Mouse (Mus musculus): ENCODE measurements at regions not wholly inside any gene's neighbourhood (a gene's known extent, or its start where the extent isn't known, plus 50 kb on each side); places are given as distances from the start of the nearest gene placed in this dataset.

- Histone ChIP-seq H3K4me1 (peaks cover 8% of the 10 kb centered on the region), H3K27ac (replicated peaks) (no peak overlapping the region), H3K9ac (no peak overlapping the region), H3K4me2 (replicated peaks) (no peak overlapping the region), H3K9me3 (replicated peaks) (no peaks in the 10 kb centered on the region), H3K27me3 (no peaks in the 10 kb centered on the region), H3K4me3 (replicated peaks) (no peak overlapping the region), H3K36me3 (no peaks in the 10 kb centered on the region)
- 61% methylated on average over 4 of the region's 4 CpGs for WGBS
- ATAC-seq (ENCODE audit: insufficient number of reproducible peaks, low FRiP score, low TSS enrichment, low read depth): no peak
These were observed 181.2 kb downstream of the Ackr3 start for GRCm38 (mm10) chr1:90385024-90385423.

GRCm38 (mm10) chr1:90386792-90387191, 183.0 kb downstream of the Ackr3 start:
- no peak for ATAC-seq (ENCODE audit: insufficient number of reproducible peaks, low FRiP score, low TSS enrichment, low read depth)
- peaks cover 12% of the 10 kb centered on the region for H3K4me1 ChIP-seq
- no peaks in the 10 kb centered on the region for H3K9me3 ChIP-seq (replicated peaks)
- no peak overlapping the region for H3K9ac ChIP-seq
- WGBS: 55% methylated on average over 7 of the region's 7 CpGs
- no peaks in the 10 kb centered on the region for H3K27me3 ChIP-seq
- H3K27ac ChIP-seq (replicated peaks): no peak overlapping the region
- no peak overlapping the region for H3K4me2 ChIP-seq (replicated peaks)
- no peak overlapping the region for H3K4me3 ChIP-seq (replicated peaks)
- H3K36me3 ChIP-seq: no peaks in the 10 kb centered on the region

GRCm38 (mm10) chr1:90390422-90390821, 186.6 kb downstream of the Ackr3 start:
- no peak overlapping the region for H3K4me3 ChIP-seq (replicated peaks)
- no peaks in the 10 kb centered on the region for H3K9me3 ChIP-seq (replicated peaks)
- H3K27ac ChIP-seq (replicated peaks): peak overlapping the region; percentile 58
- no peaks in the 10 kb centered on the region for H3K36me3 ChIP-seq
- peaks cover 17% of the 10 kb centered on the region for H3K4me1 ChIP-seq
- no peaks in the 10 kb centered on the region for H3K27me3 ChIP-seq
- no peak for ATAC-seq (ENCODE audit: insufficient number of reproducible peaks, low FRiP score, low TSS enrichment, low read depth)
- H3K9ac ChIP-seq: no peak overlapping the region
- H3K4me2 ChIP-seq (replicated peaks): no peak overlapping the region
- WGBS: 38% methylated on average over 7 of the region's 7 CpGs

GRCm38 (mm10) chr1:90393861-90394260, 190.1 kb downstream of the Ackr3 start:
- no peak overlapping the region for H3K9ac ChIP-seq
- no peaks in the 10 kb centered on the region for H3K27me3 ChIP-seq
- H3K9me3 ChIP-seq (replicated peaks): no peaks in the 10 kb centered on the region
- H3K36me3 ChIP-seq: no peaks in the 10 kb centered on the region
- 42% methylated on average over 5 of the region's 5 CpGs for WGBS
- H3K27ac ChIP-seq (replicated peaks): no peak overlapping the region
- no peak overlapping the region for H3K4me3 ChIP-seq (replicated peaks)
- H3K4me2 ChIP-seq (replicated peaks): no peak overlapping the region
- peaks cover 38% of the 10 kb centered on the region for H3K4me1 ChIP-seq
- no peak for ATAC-seq (ENCODE audit: insufficient number of reproducible peaks, low FRiP score, low TSS enrichment, low read depth)

GRCm38 (mm10) chr1:90395331-90396016, 191.7 kb downstream of the Ackr3 start:
- H3K9me3 ChIP-seq (replicated peaks): no peaks in the 10 kb centered on the region
- H3K27ac ChIP-seq (replicated peaks): no peak overlapping the region
- H3K9ac ChIP-seq: no peak overlapping the region
- no peak for ATAC-seq (ENCODE audit: insufficient number of reproducible peaks, low FRiP score, low TSS enrichment, low read depth)
- no peaks in the 10 kb centered on the region for H3K27me3 ChIP-seq
- no peak overlapping the region for H3K4me2 ChIP-seq (replicated peaks)
- WGBS: 82% methylated on average over 5 of the region's 5 CpGs
- H3K36me3 ChIP-seq: no peaks in the 10 kb centered on the region
- H3K4me3 ChIP-seq (replicated peaks): no peak overlapping the region
- H3K4me1 ChIP-seq: peaks cover 38% of the 10 kb centered on the region

- Histone ChIP-seq H3K4me3 (replicated peaks) (no peak overlapping the region), H3K36me3 (no peaks in the 10 kb centered on the region), H3K9ac (no peak overlapping the region), H3K4me2 (replicated peaks) (no peak overlapping the region), H3K27me3 (no peaks in the 10 kb centered on the region), H3K27ac (replicated peaks) (peak overlapping the region; percentile 61; the same call in 1 of the 2 replicates), H3K4me1 (peaks cover 26% of the 10 kb centered on the region), H3K9me3 (replicated peaks) (no peaks in the 10 kb centered on the region)
- ATAC-seq (ENCODE audit: insufficient number of reproducible peaks, low FRiP score, low TSS enrichment, low read depth): no peak
- 50% methylated on average over 1 of the region's 1 CpGs for WGBS
These were observed 192.9 kb downstream of the Ackr3 start for GRCm38 (mm10) chr1:90396660-90397059.

GRCm38 (mm10) chr1:90397355-90397754, 193.6 kb downstream of the Ackr3 start:
- Histone ChIP-seq H3K9me3 (replicated peaks) (no peaks in the 10 kb centered on the region), H3K9ac (no peak overlapping the region), H3K27me3 (no peaks in the 10 kb centered on the region), H3K4me1 (peaks cover 25% of the 10 kb centered on the region), H3K27ac (replicated peaks) (peak overlapping the region; percentile 61), H3K4me3 (replicated peaks) (no peak overlapping the region), H3K4me2 (replicated peaks) (no peak overlapping the region), H3K36me3 (no peaks in the 10 kb centered on the region)
- peak; percentile 60; the same call in 1 of the 2 replicates for ATAC-seq (ENCODE audit: insufficient number of reproducible peaks, low FRiP score, low TSS enrichment, low read depth)
- WGBS: 24% methylated on average over 5 of the region's 5 CpGs

GRCm38 (mm10) chr1:90398396-90398975, 194.7 kb downstream of the Ackr3 start:
- Histone ChIP-seq H3K27ac (replicated peaks) (no peak overlapping the region), H3K4me3 (replicated peaks) (no peak overlapping the region), H3K36me3 (no peaks in the 10 kb centered on the region), H3K9me3 (replicated peaks) (no peaks in the 10 kb centered on the region), H3K27me3 (no peaks in the 10 kb centered on the region), H3K4me1 (peaks cover 25% of the 10 kb centered on the region), H3K4me2 (replicated peaks) (no peak overlapping the region), H3K9ac (no peak overlapping the region)
- 86% methylated on average over 15 of the region's 15 CpGs for WGBS
- ATAC-seq (ENCODE audit: insufficient number of reproducible peaks, low FRiP score, low TSS enrichment, low read depth): no peak

GRCm38 (mm10) chr1:90403057-90403456, 199.3 kb downstream of the Ackr3 start:
- H3K9me3 ChIP-seq (replicated peaks): no peaks in the 10 kb centered on the region
- no peak overlapping the region for H3K27ac ChIP-seq (replicated peaks)
- 0 out of 2 replicates have a peak, but pooled peaks cover 14% of the 10 kb centered on the region for H3K4me1 ChIP-seq
- H3K4me2 ChIP-seq (replicated peaks): no peak overlapping the region
- H3K4me3 ChIP-seq (replicated peaks): no peak overlapping the region
- no peak overlapping the region for H3K9ac ChIP-seq
- ATAC-seq (ENCODE audit: insufficient number of reproducible peaks, low FRiP score, low TSS enrichment, low read depth): no peak
- H3K36me3 ChIP-seq: no peaks in the 10 kb centered on the region
- no peaks in the 10 kb centered on the region for H3K27me3 ChIP-seq
- WGBS: 75% methylated on average over 6 of the region's 6 CpGs

- Histone ChIP-seq H3K9me3 (replicated peaks) (no peaks in the 10 kb centered on the region), H3K9ac (no peak overlapping the region), H3K27ac (replicated peaks) (no peak overlapping the region), H3K4me3 (replicated peaks) (no peak overlapping the region), H3K4me2 (replicated peaks) (no peak overlapping the region), H3K27me3 (no peaks in the 10 kb centered on the region), H3K36me3 (no peaks in the 10 kb centered on the region), H3K4me1 (0 out of 2 replicates have a peak, but pooled peaks cover 8% of the 10 kb centered on the region)
- WGBS: 49% methylated on average over 6 of the region's 6 CpGs
- ATAC-seq (ENCODE audit: insufficient number of reproducible peaks, low FRiP score, low TSS enrichment, low read depth): no peak
These were observed 197.9 kb upstream of the Cops8 start for GRCm38 (mm10) chr1:90404717-90405487.

- no peaks in the 10 kb centered on the region for H3K9me3 ChIP-seq (replicated peaks)
- H3K27ac ChIP-seq (replicated peaks): no peak overlapping the region
- no peaks in the 10 kb centered on the region for H3K27me3 ChIP-seq
- no peaks in the 10 kb centered on the region for H3K36me3 ChIP-seq
- 0 out of 2 replicates have a peak, but pooled peaks cover 8% of the 10 kb centered on the region for H3K4me1 ChIP-seq
- H3K9ac ChIP-seq: no peak overlapping the region
- 79% methylated on average over 6 of the region's 6 CpGs for WGBS
- no peak overlapping the region for H3K4me2 ChIP-seq (replicated peaks)
- ATAC-seq (ENCODE audit: insufficient number of reproducible peaks, low FRiP score, low TSS enrichment, low read depth): no peak
- H3K4me3 ChIP-seq (replicated peaks): no peak overlapping the region
These were observed 196.1 kb upstream of the Cops8 start for GRCm38 (mm10) chr1:90406663-90407062.

Data from embryonic facial prominence, embryonic 15.5 days (tissue).